Mouse (Mus musculus) MEL (cell line): ENCODE data around the gene Olfr1428.

Experiments used
- CTCF ChIP-seq, 3 experiments: IDR thresholded peaks in 2 of 3; conservative IDR thresholded peaks in 1 of 3; 2 replicates each; pipeline ENCODE4 v1.5.1; 2011 to 2012; ENCODE audit warnings: low read length in 3 of 3, low read depth in 2 of 3, mild to moderate bottlenecking in 2 of 3, improper control_type of control experiment in 1 of 3, inconsistent platforms in 1 of 3, mixed read lengths in 1 of 3, moderate library complexity in 1 of 3; ENCODE audit not compliant: control insufficient read depth in 1 of 3, insufficient read depth in 1 of 3, poor library complexity in 1 of 3, severe bottlenecking in 1 of 3
- E2F4 ChIP-seq: IDR thresholded peaks from 2 replicates; pipeline ENCODE4 v1.6.1; 2011; ENCODE audit warnings: low read depth, low read length, improper control_type of control experiment, borderline replicate concordance
- HCFC1 ChIP-seq: IDR thresholded peaks from 2 replicates; pipeline ENCODE4 v1.6.1; 2012; ENCODE audit warnings: low read depth, mild to moderate bottlenecking, inconsistent platforms, low read length, improper control_type of control experiment, moderate library complexity
- MAFK ChIP-seq: IDR thresholded peaks from 2 replicates; pipeline ENCODE4 v1.6.1; 2011; ENCODE audit warnings: low read depth, mild to moderate bottlenecking, low read length, improper control_type of control experiment, borderline replicate concordance
- MAX ChIP-seq: IDR thresholded peaks from 2 replicates; pipeline ENCODE4 v1.6.1; 2011; ENCODE audit warnings: low read length, improper control_type of control experiment
- MEF2A ChIP-seq: IDR thresholded peaks from 2 replicates; pipeline ENCODE4 v1.6.1; 2014; ENCODE audit warnings: low read depth, mild to moderate bottlenecking, inconsistent platforms, low read length, improper control_type of control experiment; ENCODE audit not compliant: poor library complexity, insufficient replicate concordance, severe bottlenecking; ENCODE audit errors: extremely low read depth
- POLR2A ChIP-seq, 2 experiments: IDR thresholded peaks; 2 replicates each; pipeline ENCODE4 v1.6.1; 2011 to 2012; ENCODE audit warnings: low read length in 2 of 2, mild to moderate bottlenecking in 2 of 2, control low read depth in 1 of 2, improper control_type of control experiment in 1 of 2, low read depth in 1 of 2, moderate library complexity in 1 of 2; ENCODE audit not compliant: control insufficient read depth in 1 of 2, insufficient read depth in 1 of 2, poor library complexity in 1 of 2
- POLR2AphosphoS2 ChIP-seq: IDR thresholded peaks from 2 replicates; pipeline ENCODE4 v1.6.1; 2011; ENCODE audit warnings: low read length, improper control_type of control experiment
- TAL1 ChIP-seq: IDR thresholded peaks from 2 replicates; pipeline ENCODE4 v1.6.1; 2012; ENCODE audit warnings: mild to moderate bottlenecking, inconsistent platforms, low read length, moderate library complexity, mixed read lengths
- USF1 ChIP-seq: IDR thresholded peaks from 2 replicates; pipeline ENCODE4 v1.6.1; 2014; ENCODE audit warnings: low read depth, mild to moderate bottlenecking, inconsistent platforms, low read length, improper control_type of control experiment, moderate library complexity

- TF ChIP-seq CTCF (IDR thresholded peaks at IDR 0.05 in 2 of 3, conservative IDR thresholded peaks at IDR 0.05 in 1 of 3; ENCODE audit: control insufficient read depth in 1 of 3, insufficient read depth in 1 of 3, low read depth in 2 of 3, low read length in 3 of 3, poor library complexity in 1 of 3, severe bottlenecking in 1 of 3) (no peak), POLR2A (IDR thresholded peaks at IDR 0.05; ENCODE audit: control insufficient read depth in 1 of 2, insufficient read depth in 1 of 2, low read depth in 1 of 2, low read length in 2 of 2, poor library complexity in 1 of 2) (no peak), POLR2AphosphoS2 (no peak), USF1 (no peak), HCFC1 (no peak), TAL1 (no peak), E2F4 (no peak), MEF2A (no peak), MAFK (no peak), MAX (no peak)
These were observed 29.8 kb upstream of the Olfr1428 start for GRCm38 (mm10) chr19:12145452-12145851.
